Comparison of ENCODE assay signal across 11 mouse cellular contexts in the genomic region with DNA sequence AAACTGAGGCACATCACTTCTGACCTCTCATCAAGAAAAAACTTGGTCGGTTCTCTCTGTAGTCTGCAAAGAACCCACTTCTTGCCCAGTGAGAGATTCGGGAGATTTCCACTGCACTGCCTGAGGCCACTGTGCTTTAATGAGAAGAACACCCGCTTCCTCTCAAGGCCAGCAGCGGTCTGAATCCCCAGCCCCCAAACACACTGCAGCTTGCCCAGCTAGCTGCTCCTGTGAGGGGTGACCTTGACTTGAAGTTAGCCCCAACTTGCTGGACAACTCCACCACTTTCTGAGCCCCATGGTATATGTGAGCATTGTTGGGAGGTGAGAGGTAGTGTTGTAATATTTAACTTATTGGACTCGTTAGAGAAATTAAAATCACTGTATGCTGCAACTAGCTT. TPM values are rescaled to one million over a fixed set of nuclear protein-coding genes. Genes with fewer than 3 reads are reported as not detected.
DNase-seq lines count a peak whose midpoint lies in the region; ATAC-seq lines count a peak whose summit lies in the region.
"Had no signal": no experiment of that assay in that cellular context is flagged by ENCODE, and none has a peak within 500 bp of the region (broad histone marks: within the 10 kb centered on the region; RNA-seq: fewer than 3 reads in every experiment).

No protein-coding gene starts in this region.

- H3K9ac ChIP-seq in hindbrain, embryonic 12.5 days, result no peak overlapping the region
- no peak overlapping the region for H3K9ac ChIP-seq in embryonic facial prominence, embryonic 11.5 days (replicated peaks; ENCODE audit: low read length)
- no peak overlapping the region for H3K9ac ChIP-seq in hindbrain, embryonic 15.5 days
- H3K9ac ChIP-seq in neural tube, embryonic 12.5 days, result no peak overlapping the region
- H3K9ac ChIP-seq: lung, embryonic 15.5 days; stomach, embryonic 15.5 days had no signal

- no peaks in the 10 kb centered on the region for H3K9me3 ChIP-seq in hindbrain, embryonic 10.5 days
- no peaks in the 10 kb centered on the region for H3K9me3 ChIP-seq in hindbrain, embryonic 12.5 days (replicated peaks)
- no peaks in the 10 kb centered on the region for H3K9me3 ChIP-seq in embryonic facial prominence, embryonic 11.5 days (replicated peaks; ENCODE audit: control insufficient read depth, low read length)
- no peaks in the 10 kb centered on the region for H3K9me3 ChIP-seq in hindbrain, embryonic 15.5 days
- H3K9me3 ChIP-seq in neural tube, embryonic 12.5 days, result no peaks in the 10 kb centered on the region
- H3K9me3 ChIP-seq: lung, embryonic 15.5 days; stomach, embryonic 15.5 days had no signal

- peaks cover 79% of the 10 kb centered on the region for H3K27me3 ChIP-seq in hindbrain, embryonic 10.5 days (ENCODE audit: insufficient read depth, poor library complexity, severe bottlenecking)
- peaks cover 76% of the 10 kb centered on the region for H3K27me3 ChIP-seq in hindbrain, embryonic 12.5 days
- H3K27me3 ChIP-seq in embryonic facial prominence, embryonic 11.5 days (ENCODE audit: control insufficient read depth, insufficient read depth, low read length), result peaks cover 37% of the 10 kb centered on the region
- peaks cover 55% of the 10 kb centered on the region for H3K27me3 ChIP-seq in hindbrain, embryonic 15.5 days
- peaks cover 53% of the 10 kb centered on the region for H3K27me3 ChIP-seq in neural tube, embryonic 12.5 days (replicated peaks)

- no peak overlapping the region for H3K27ac ChIP-seq in hindbrain, embryonic 10.5 days
- no peak overlapping the region for H3K27ac ChIP-seq in hindbrain, embryonic 12.5 days
- H3K27ac ChIP-seq in embryonic facial prominence, embryonic 11.5 days (replicated peaks; ENCODE audit: low read depth, low read length), result no peak overlapping the region
- no peak overlapping the region for H3K27ac ChIP-seq in hindbrain, embryonic 15.5 days (replicated peaks)
- H3K27ac ChIP-seq in neural tube, embryonic 12.5 days, result no peak overlapping the region
- H3K27ac ChIP-seq: lung, embryonic 15.5 days; stomach, embryonic 15.5 days had no signal

- ATAC-seq in hindbrain, embryonic 12.5 days (ENCODE audit: low FRiP score), result no peak
- no peak for ATAC-seq in embryonic facial prominence, embryonic 11.5 days (replicated peaks; ENCODE audit: insufficient number of reproducible peaks, low FRiP score, low TSS enrichment, low read depth)
- no peak for ATAC-seq in hindbrain, embryonic 15.5 days (ENCODE audit: low FRiP score, low read depth)
- no peak for ATAC-seq in neural tube, embryonic 12.5 days (ENCODE audit: low FRiP score, low read depth)
- ATAC-seq in frontal cortex, adult (ENCODE audit: low TSS enrichment), result no peak

- H3K4me3 ChIP-seq in hindbrain, embryonic 10.5 days, result no peak overlapping the region
- no peak overlapping the region for H3K4me3 ChIP-seq in hindbrain, embryonic 12.5 days
- H3K4me3 ChIP-seq in embryonic facial prominence, embryonic 11.5 days (ENCODE audit: low read depth, low read length), result peak overlapping the region; percentile 52
- H3K4me3 ChIP-seq in hindbrain, embryonic 15.5 days, result peak overlapping the region; percentile 59; the same call in 1 of the 2 replicates
- H3K4me3 ChIP-seq in neural tube, embryonic 12.5 days, result no peak overlapping the region

- WGBS in hindbrain, embryonic 10.5 days, result 27% methylated on average over 5 of the region's 5 CpGs
- WGBS in hindbrain, embryonic 12.5 days, result 28% methylated on average over 5 of the region's 5 CpGs
- WGBS in embryonic facial prominence, embryonic 11.5 days, result 18% methylated on average over 5 of the region's 5 CpGs
- 27% methylated on average over 5 of the region's 5 CpGs for WGBS in hindbrain, embryonic 15.5 days
- 24% methylated on average over 5 of the region's 5 CpGs for WGBS in neural tube, embryonic 12.5 days

- H3K4me1 ChIP-seq in hindbrain, embryonic 10.5 days (replicated peaks), result peaks cover 25% of the 10 kb centered on the region
- H3K4me1 ChIP-seq in hindbrain, embryonic 12.5 days, result peaks cover 14% of the 10 kb centered on the region
- peaks cover 2% of the 10 kb centered on the region for H3K4me1 ChIP-seq in embryonic facial prominence, embryonic 11.5 days (ENCODE audit: control insufficient read depth, insufficient read depth, low read length)
- peaks cover 21% of the 10 kb centered on the region for H3K4me1 ChIP-seq in hindbrain, embryonic 15.5 days (replicated peaks)
- peaks cover 11% of the 10 kb centered on the region for H3K4me1 ChIP-seq in neural tube, embryonic 12.5 days

- H3K4me2 ChIP-seq in hindbrain, embryonic 12.5 days (replicated peaks), result no peak overlapping the region; the same call in 1 of the 2 replicates
- H3K4me2 ChIP-seq in embryonic facial prominence, embryonic 11.5 days (ENCODE audit: low read depth, low read length), result no peak overlapping the region; the same call in 1 of the 2 replicates
- H3K4me2 ChIP-seq in hindbrain, embryonic 15.5 days, result peak overlapping the region; percentile 99
- peak overlapping the region; percentile 95; the same call in 1 of the 2 replicates for H3K4me2 ChIP-seq in neural tube, embryonic 12.5 days (replicated peaks)

- DNase-seq in hindbrain, embryonic 10.5 days (ENCODE audit: low spot score), result peak; percentile 12
- no peak for DNase-seq in embryonic facial prominence, embryonic 11.5 days (ENCODE audit: low spot score)
- DNase-seq in right cerebral cortex, postnatal 36 days (ENCODE audit: low spot score in 2 of 2), result no peak
- DNase-seq in layer of hippocampus, adult 18-20 months (ENCODE audit: low spot score in 2 of 2), result no peak
- DNase-seq: cerebellum, adult 11-12 months had no signal

- no peaks in the 10 kb centered on the region for H3K36me3 ChIP-seq in hindbrain, embryonic 10.5 days
- no peaks in the 10 kb centered on the region for H3K36me3 ChIP-seq in hindbrain, embryonic 12.5 days
- no peaks in the 10 kb centered on the region for H3K36me3 ChIP-seq in embryonic facial prominence, embryonic 11.5 days (replicated peaks; ENCODE audit: control insufficient read depth, insufficient read depth, low read depth, low read length)
- H3K36me3 ChIP-seq in hindbrain, embryonic 15.5 days, result no peaks in the 10 kb centered on the region
- no peaks in the 10 kb centered on the region for H3K36me3 ChIP-seq in neural tube, embryonic 12.5 days
- H3K36me3 ChIP-seq: lung, embryonic 15.5 days; stomach, embryonic 15.5 days had no signal

RNA-seq across cellular contexts. Expression of gene Acan, which starts 1.2 kb away (rescaled TPM):
- 0.10 and 0.12 TPM in 2 replicates for polyA plus RNA-seq in hindbrain, embryonic 10.5 days (2016; fragmentation: Nextera tagmentation; extraction: Ambion mirVana)
- polyA plus RNA-seq in hindbrain, embryonic 12.5 days (2016; fragmentation: Nextera tagmentation; extraction: Ambion mirVana), result 4.4 and 11.8 TPM in 2 replicates
- polyA plus RNA-seq in embryonic facial prominence, embryonic 11.5 days (2014; fragmentation: Nextera tagmentation; extraction: Ambion mirVana), result 0.90 and 1.1 TPM in 2 replicates
- 0.21 and 0.65 TPM in 2 replicates for polyA plus RNA-seq in hindbrain, embryonic 15.5 days (2015; fragmentation: Nextera tagmentation; extraction: Ambion mirVana)
- polyA plus RNA-seq in neural tube, embryonic 12.5 days (2016; fragmentation: Nextera tagmentation; extraction: Ambion mirVana), result 1.4 and 1.6 TPM in 2 replicates
- total RNA-seq in layer of hippocampus, adult 18-20 months (2021), result 1 to 10 TPM; 2.7 to 2.8 TPM

Comparison
In these comparisons a context has a peak if more than half of its experiments do, and no peak if none do; other contexts are left out.
1. H3K4me3 ChIP-seq: peak in embryonic facial prominence, embryonic 11.5 days (single experiment) and hindbrain, embryonic 15.5 days (single experiment); none in hindbrain, embryonic 10.5 days (single experiment), hindbrain, embryonic 12.5 days (single experiment) and neural tube, embryonic 12.5 days (single experiment).
2. H3K4me2 ChIP-seq: peak in hindbrain, embryonic 15.5 days (single experiment) and neural tube, embryonic 12.5 days (single experiment); none in hindbrain, embryonic 12.5 days (single experiment) and embryonic facial prominence, embryonic 11.5 days (single experiment).